Mouse (Mus musculus) left cerebral cortex, postnatal 25 days (tissue): Measurements from ENCODE around the gene Sirt6. TPM values are rescaled to one million over a fixed set of nuclear protein-coding genes. Genes with fewer than 3 reads are reported as not detected.

Experiments used
- DNase-seq, 2 experiments: peaks; one replicate each; pipeline ENCODE4 v3.0.0; 2022; ENCODE audit warnings: low spot score in 2 of 2, mixed read lengths in 1 of 2
- intact Hi-C: fragments of 180-260 bp; cut with DNase I; formaldehyde crosslinking; loops from one replicate; pipeline ENCODE4 v1.15.1; 2025
- total RNA-seq, 2 experiments: library from RNA; stranded (reverse); gene quantifications; 2 replicates each; pipeline ENCODE4 v1.2.3; 2021

Gene Sirt6
- total RNA-seq, 2 experiments from 2014 or later, result 22.1 to 25.3 TPM

GRCm38 (mm10) chr10:81598342-81598741 lies 29.3 kb downstream of the Sirt6 start:
- no peak for DNase-seq
- intact Hi-C loops, result no loop called here

GRCm38 (mm10) chr10:81597137-81597950 lies 30.3 kb downstream of the Sirt6 start:
- intact Hi-C loops, result loop anchor here (2.0 kb wide), 1 partner anchor 27 kb away; no protein-coding TSS in a partner anchor
- peak in 1 of 2 experiments; percentile 56 for DNase-seq

- peak in 1 of 2 experiments; percentile 57 for DNase-seq
- intact Hi-C loops, result loop anchor here (2.0 kb wide), 1 partner anchor 26 kb away; no protein-coding TSS in a partner anchor
Measured at GRCm38 (mm10) chr10:81596611-81597010, 31.0 kb downstream of the Sirt6 start.

- intact Hi-C loops, result no loop called here
- DNase-seq, result no peak
Measured at GRCm38 (mm10) chr10:81595599-81595998, 32.0 kb downstream of the Sirt6 start.

- DNase-seq, result no peak
- intact Hi-C loops, result no loop called here
Measured at GRCm38 (mm10) chr10:81593935-81594334, 33.7 kb downstream of the Sirt6 start.

GRCm38 (mm10) chr10:81593223-81593622 lies 34.4 kb downstream of the Sirt6 start:
- intact Hi-C loops, result no loop called here

GRCm38 (mm10) chr10:81592631-81593030 lies 35.0 kb downstream of the Sirt6 start:
- intact Hi-C loops, result no loop called here
- DNase-seq, result no peak

More at GRCm38 (mm10) chr10:81593223-81593622, 34.4 kb downstream of the Sirt6 start:
- no peak for DNase-seq

GRCm38 (mm10) chr10:81591846-81592245 lies 35.8 kb downstream of the Sirt6 start:
- intact Hi-C loops, result no loop called here

GRCm38 (mm10) chr10:81588739-81589138 lies 38.9 kb downstream of the Sirt6 start:
- intact Hi-C loops, result no loop called here
- no peak for DNase-seq

More at GRCm38 (mm10) chr10:81591846-81592245, 35.8 kb downstream of the Sirt6 start:
- DNase-seq, result no peak

- no peak for DNase-seq
- intact Hi-C loops, result no loop called here
Measured at GRCm38 (mm10) chr10:81583347-81583746, 44.2 kb downstream of the Sirt6 start.

- intact Hi-C loops, result no loop called here
- DNase-seq, result no peak
Measured at GRCm38 (mm10) chr10:81580441-81581070, 47.0 kb downstream of the Sirt6 start.

GRCm38 (mm10) chr10:81579967-81580366 lies 47.6 kb downstream of the Sirt6 start:
- DNase-seq, result no peak
- intact Hi-C loops, result no loop called here

- intact Hi-C loops, result no loop called here
- DNase-seq, result no peak
Measured at GRCm38 (mm10) chr10:81575695-81576094, 51.9 kb downstream of the Sirt6 start.

GRCm38 (mm10) chr10:81575208-81575631 lies 52.4 kb downstream of the Sirt6 start:
- intact Hi-C loops, result no loop called here
- peak in 1 of 2 experiments; percentile 38 for DNase-seq

- intact Hi-C loops, result no loop called here
- DNase-seq, result no peak
Measured at GRCm38 (mm10) chr10:81574081-81575056, 53.2 kb downstream of the Sirt6 start, which contains the start of gene Tle2. Gene Tle2, plus strand, starts transcription at chr10:81574561.

GRCm38 (mm10) chr10:81572975-81573374 lies 54.6 kb downstream of the Sirt6 start:
- DNase-seq, result no peak
- intact Hi-C loops, result no loop called here

GRCm38 (mm10) chr10:81572133-81572671 lies 55.4 kb downstream of the Sirt6 start:
- intact Hi-C loops, result no loop called here
- DNase-seq, result no peak
